Mouse (Mus musculus) neural tube, embryonic 14.5 days (tissue): ENCODE data around the gene Creld2. TPM values are rescaled to one million over a fixed set of nuclear protein-coding genes. Genes with fewer than 3 reads are reported as not detected.

Experiments
- ATAC-seq: fragments of 200-750 bp; cut with Nextera tagmentation; 2 replicates; pipeline ENCODE4 v1.8.0; 2017; ENCODE audit warnings: low read depth, mild to moderate bottlenecking, moderate TSS enrichment, moderate library complexity
- H3K27ac ChIP-seq: fragments of 300-500 bp; sonication (generic); 2 replicates; pipeline ENCODE4 v1.5.1; 2014; ENCODE audit warnings: low read depth, mild to moderate bottlenecking, control low read depth, low read length, moderate library complexity, mixed read lengths
- H3K27me3 ChIP-seq: fragments of 300-500 bp; sonication (generic); 2 replicates; pipeline ENCODE4 v1.6.1; 2014; ENCODE audit warnings: low read length; ENCODE audit not compliant: control insufficient read depth, insufficient read depth
- H3K36me3 ChIP-seq: fragments of 300-500 bp; sonication (generic); 2 replicates; pipeline ENCODE4 v1.6.1; 2014; ENCODE audit warnings: low read length, mixed read lengths; ENCODE audit not compliant: control insufficient read depth, insufficient read depth
- H3K4me1 ChIP-seq: fragments of 300-500 bp; sonication (generic); 2 replicates; pipeline ENCODE4 v1.6.1; 2014; ENCODE audit warnings: low read length; ENCODE audit not compliant: control insufficient read depth, insufficient read depth
- H3K4me2 ChIP-seq: fragments of 300-500 bp; sonication (generic); 2 replicates; pipeline ENCODE4 v1.6.1; 2014; ENCODE audit warnings: mild to moderate bottlenecking, low read depth, low read length, control low read depth
- H3K4me3 ChIP-seq: fragments of 300-500 bp; sonication (generic); 2 replicates; pipeline ENCODE4 v1.5.1; 2014; ENCODE audit warnings: low read depth, low read length, control low read depth, mixed read lengths
- H3K9ac ChIP-seq: fragments of 300-500 bp; sonication (generic); replicated peaks from 2 replicates; pipeline ENCODE4 v1.6.1; 2014; ENCODE audit warnings: low read depth, mild to moderate bottlenecking, control low read depth, low read length, mixed read lengths
- H3K9me3 ChIP-seq: fragments of 300-500 bp; sonication (generic); 2 replicates; pipeline ENCODE4 v1.6.1; 2016; ENCODE audit warnings: low read length; ENCODE audit not compliant: control insufficient read depth
- WGBS: fragments of 180-500 bp; shearing (Covaris S2); extraction: QIAGEN DNeasy Blood & Tissue Kit; methylation state at CpG from one replicate; pipeline ENCODE4 v1.1.7; 2014; 5-methylcytosine and 5-hydroxymethylcytosine counted together
- polyA plus RNA-seq: library from polyadenylated mRNA; unstranded; fragments of >200 nt; fragmentation: Nextera tagmentation; extraction: Ambion mirVana; gene quantifications from 2 replicates; pipeline ENCODE4 v1.2.1, GENCODE M21; 2014

Creld2 gene
- polyA plus RNA-seq, 1 experiment from 2014 or later: 58.6 TPM

GRCm38 (mm10) chr15:88866934-88867356, 47.5 kb downstream of the Creld2 start:
- Histone ChIP-seq H3K27ac (no peak overlapping the region), H3K4me1 (peaks cover 17% of the 10 kb centered on the region), H3K4me3 (no peak overlapping the region), H3K9ac (no peak overlapping the region), H3K27me3 (no peaks in the 10 kb centered on the region), H3K36me3 (peaks cover 11% of the 10 kb centered on the region; the same call in 1 of the 2 replicates), H3K9me3 (no peaks in the 10 kb centered on the region), H3K4me2 (no peak overlapping the region)
- no peak for ATAC-seq
- 62% methylated on average over 7 of the region's 7 CpGs for WGBS

- Histone ChIP-seq H3K9me3 (no peaks in the 10 kb centered on the region), H3K27ac (no peak overlapping the region), H3K36me3 (peaks cover 11% of the 10 kb centered on the region; the same call in 1 of the 2 replicates), H3K9ac (no peak overlapping the region), H3K27me3 (no peaks in the 10 kb centered on the region), H3K4me1 (peaks cover 17% of the 10 kb centered on the region), H3K4me3 (no peak overlapping the region), H3K4me2 (no peak overlapping the region)
- 49% methylated on average over 5 of the region's 5 CpGs for WGBS
- ATAC-seq: no peak
These were observed 48.0 kb downstream of the Creld2 start for GRCm38 (mm10) chr15:88867368-88868023.

GRCm38 (mm10) chr15:88868024-88868742, 48.7 kb downstream of the Creld2 start:
- Histone ChIP-seq H3K4me2 (no peak overlapping the region), H3K27ac (no peak overlapping the region), H3K27me3 (no peaks in the 10 kb centered on the region), H3K4me3 (no peak overlapping the region), H3K4me1 (peaks cover 14% of the 10 kb centered on the region), H3K9me3 (no peaks in the 10 kb centered on the region), H3K36me3 (peaks cover 11% of the 10 kb centered on the region; the same call in 1 of the 2 replicates), H3K9ac (no peak overlapping the region)
- ATAC-seq: no peak
- whole genome bisulfite sequencing: 95% methylated on average over 6 of the region's 6 CpGs

GRCm38 (mm10) chr15:88870418-88871185, 51.2 kb downstream of the Creld2 start:
- Histone ChIP-seq H3K36me3 (no peaks in the 10 kb centered on the region), H3K4me3 (no peak overlapping the region), H3K9me3 (no peaks in the 10 kb centered on the region), H3K9ac (no peak overlapping the region), H3K27me3 (no peaks in the 10 kb centered on the region), H3K4me2 (no peak overlapping the region), H3K4me1 (no peaks in the 10 kb centered on the region), H3K27ac (no peak overlapping the region)
- no peak for ATAC-seq
- 70% methylated on average over 5 of the region's 5 CpGs for WGBS

- Histone ChIP-seq H3K4me3 (no peak overlapping the region), H3K36me3 (no peaks in the 10 kb centered on the region), H3K9ac (no peak overlapping the region), H3K9me3 (no peaks in the 10 kb centered on the region), H3K27me3 (no peaks in the 10 kb centered on the region), H3K4me1 (no peaks in the 10 kb centered on the region), H3K27ac (no peak overlapping the region), H3K4me2 (no peak overlapping the region)
- 90% methylated on average over 3 of the region's 3 CpGs for WGBS
- ATAC-seq: no peak
These were observed 54.6 kb downstream of the Creld2 start for GRCm38 (mm10) chr15:88874061-88874460.

- no peaks in the 10 kb centered on the region for H3K4me1 ChIP-seq
- no peaks in the 10 kb centered on the region for H3K27me3 ChIP-seq
- H3K4me3 ChIP-seq: no peak overlapping the region
- no peak overlapping the region for H3K4me2 ChIP-seq
- no peak for ATAC-seq
- WGBS: 97% methylated on average over 6 of the region's 6 CpGs
- no peaks in the 10 kb centered on the region for H3K9me3 ChIP-seq
- no peaks in the 10 kb centered on the region for H3K36me3 ChIP-seq
- H3K27ac ChIP-seq: no peak overlapping the region
- no peak overlapping the region for H3K9ac ChIP-seq
These were observed 55.0 kb downstream of the Creld2 start for GRCm38 (mm10) chr15:88874477-88874876.

GRCm38 (mm10) chr15:88875625-88876081, 56.2 kb downstream of the Creld2 start:
- Histone ChIP-seq H3K4me3 (no peak overlapping the region), H3K9ac (no peak overlapping the region), H3K27me3 (no peaks in the 10 kb centered on the region), H3K4me2 (no peak overlapping the region), H3K27ac (no peak overlapping the region), H3K9me3 (no peaks in the 10 kb centered on the region), H3K4me1 (no peaks in the 10 kb centered on the region), H3K36me3 (no peaks in the 10 kb centered on the region)
- 43% methylated on average over 10 of the region's 10 CpGs for WGBS
- no peak; the same call in 1 of the 2 replicates for ATAC-seq
